Mouse (Mus musculus) layer of hippocampus, adult 2 months (tissue): ENCODE measurements around the gene Sparcl1. TPM values are rescaled to one million over a fixed set of nuclear protein-coding genes. Genes with fewer than 3 reads are reported as not detected.

Experiments used
- DNase-seq, 2 experiments: peaks; one replicate each; pipeline ENCODE4 v3.0.0; 2022; ENCODE audit warnings: low spot score in 2 of 2
- H3K27ac ChIP-seq: fragments of 200-600 bp; 2 replicates; pipeline ENCODE4 v1.8.1; 2022
- H3K4me3 ChIP-seq: fragments of 200-600 bp; 2 replicates; pipeline ENCODE4 v1.8.1; 2022; ENCODE audit warnings: mild to moderate bottlenecking
- CTCF ChIP-seq: fragments of 200-600 bp; conservative IDR thresholded peaks from 2 replicates; pipeline ENCODE4 v1.8.1; 2022; ENCODE audit warnings: antibody characterized with exemption, mild to moderate bottlenecking, moderate library complexity
- total RNA-seq, 2 experiments: library from RNA; stranded (reverse); gene quantifications; 2 replicates each; pipeline ENCODE4 v1.2.3; 2021

The Sparcl1 gene
- total RNA-seq, 2 experiments from 2014 or later, result 1,426 to 1,439 TPM

DNA sequence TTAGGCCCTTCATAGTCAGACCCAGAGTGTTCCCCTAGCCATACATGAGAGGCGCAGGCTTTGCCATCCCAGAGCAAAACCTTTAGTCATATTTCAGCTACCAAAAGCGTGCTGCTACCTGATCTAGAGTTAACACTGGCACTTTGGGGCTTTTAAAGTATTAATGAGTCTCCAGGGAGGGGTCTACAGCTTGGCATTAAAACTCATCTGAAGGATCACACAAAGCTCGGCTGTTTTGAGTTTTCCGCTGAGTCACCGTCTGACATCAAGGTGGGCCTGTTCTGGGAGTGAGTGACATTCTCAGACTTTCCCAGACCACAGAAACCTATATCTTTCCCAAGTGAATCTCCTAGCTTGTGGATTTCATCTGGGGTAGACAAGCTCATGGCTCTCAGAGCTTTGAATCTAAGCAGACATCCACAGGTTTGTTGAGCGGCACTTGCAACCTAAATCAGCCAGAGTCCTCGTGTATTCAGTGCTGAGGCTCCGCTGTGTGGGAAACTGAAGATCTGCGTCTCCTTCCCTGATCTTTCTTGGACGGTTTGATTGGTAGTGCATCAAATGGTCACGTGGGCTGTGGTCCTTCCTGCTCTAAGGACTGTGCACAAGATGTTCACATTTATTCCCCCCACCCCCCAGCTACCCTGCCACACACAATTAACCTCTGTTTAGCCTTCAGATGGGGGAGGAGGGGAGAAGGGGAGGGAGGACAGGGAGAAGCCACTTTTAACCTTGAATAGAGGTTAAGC lies 5.2 kb downstream of the Sparcl1 start:
- TF ChIP-seq CTCF, result no peak
- DNase-seq, result no peak
- H3K27ac ChIP-seq, result peak overlapping the region; percentile 97
- H3K4me3 ChIP-seq, result peak overlapping the region; percentile 77

DNA sequence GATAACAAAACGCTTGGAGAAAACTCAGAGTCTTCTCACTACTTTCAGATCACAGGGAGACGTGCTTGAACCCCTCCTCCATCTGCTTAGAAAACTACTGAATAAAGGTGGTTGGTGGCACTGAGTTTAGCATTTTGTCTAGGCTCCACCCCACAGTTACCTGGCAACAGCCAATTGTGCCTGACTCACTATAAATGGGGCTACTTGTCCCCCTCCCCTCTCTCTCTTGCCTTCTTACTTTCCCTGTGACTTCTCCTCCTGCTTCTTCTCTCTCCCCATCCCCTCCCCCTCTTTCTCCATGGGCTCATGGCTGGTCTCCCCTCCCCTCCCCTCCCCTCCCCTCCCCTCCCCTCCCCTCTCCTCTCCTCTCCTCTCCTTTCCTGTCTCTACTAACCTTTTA lies 9.4 kb downstream of the Sparcl1 start:
- DNase-seq, result no peak
- TF ChIP-seq CTCF, result no peak
- peak overlapping the region; percentile 82 for H3K27ac ChIP-seq
- H3K4me3 ChIP-seq, result no peak overlapping the region

DNA sequence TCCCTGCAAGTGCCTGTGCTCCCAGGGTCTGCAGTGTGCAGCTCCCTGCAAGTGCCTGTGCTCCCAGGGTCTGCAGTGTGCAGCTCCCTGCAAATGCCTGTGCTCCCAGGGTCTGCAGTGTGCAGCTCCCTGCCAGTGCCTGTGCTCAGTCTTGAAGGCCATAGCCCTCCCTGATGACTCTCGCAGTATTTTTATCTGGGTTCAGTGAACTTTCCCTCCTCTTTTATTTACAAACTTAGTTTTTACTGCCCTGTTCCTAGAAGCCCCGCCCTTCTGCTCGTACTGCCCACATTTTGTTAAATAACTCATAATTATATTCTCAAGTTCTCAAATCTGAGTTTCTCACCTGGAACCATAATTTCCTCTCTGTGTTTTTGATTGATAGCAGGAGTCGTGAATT lies 10.4 kb downstream of the Sparcl1 start:
- H3K27ac ChIP-seq, result peak overlapping the region; percentile 82
- TF ChIP-seq CTCF, result no peak
- DNase-seq, result no peak
- H3K4me3 ChIP-seq, result no peak overlapping the region

DNA sequence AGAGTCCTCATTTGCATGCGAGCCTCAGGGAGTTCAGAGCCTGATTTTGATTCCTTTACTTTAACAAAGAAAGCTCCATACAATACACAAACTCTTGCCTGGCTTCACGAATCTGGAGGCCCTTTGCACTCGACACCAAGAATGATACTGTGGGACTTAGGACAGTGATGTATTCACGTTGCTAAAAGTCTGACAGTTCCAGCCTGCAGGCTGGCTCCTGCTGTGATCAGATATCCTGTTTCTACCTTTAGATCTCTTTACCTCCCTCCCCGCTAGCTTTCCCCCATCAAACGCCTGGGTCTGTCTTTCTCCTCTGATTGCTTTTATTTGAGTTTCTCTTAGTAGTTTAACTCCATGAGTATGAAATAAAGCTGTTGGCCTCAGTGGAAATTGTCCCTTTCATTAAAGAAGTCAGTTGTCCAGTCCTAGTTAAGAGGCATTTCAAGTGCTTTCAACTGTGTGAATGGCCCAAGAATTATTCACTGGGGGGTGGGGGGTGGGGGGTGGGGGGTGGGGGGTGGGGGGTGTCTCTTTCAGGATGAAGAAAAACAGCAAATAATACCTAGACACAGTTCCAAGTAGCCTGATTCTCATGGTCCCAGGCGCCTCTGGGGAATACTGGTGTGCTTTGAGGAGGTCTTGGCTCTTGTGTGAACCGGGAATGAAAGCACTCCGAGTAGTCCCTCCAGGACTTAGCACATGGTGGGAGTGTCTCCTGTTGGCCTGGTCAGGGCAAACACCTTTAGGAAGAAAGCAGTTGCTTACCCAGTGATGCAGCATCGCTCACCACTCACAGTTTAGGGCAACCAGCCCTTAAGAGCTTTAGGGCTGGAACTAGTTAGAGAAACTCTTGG lies 11.6 kb downstream of the Sparcl1 start:
- DNase-seq, result no peak

DNA sequence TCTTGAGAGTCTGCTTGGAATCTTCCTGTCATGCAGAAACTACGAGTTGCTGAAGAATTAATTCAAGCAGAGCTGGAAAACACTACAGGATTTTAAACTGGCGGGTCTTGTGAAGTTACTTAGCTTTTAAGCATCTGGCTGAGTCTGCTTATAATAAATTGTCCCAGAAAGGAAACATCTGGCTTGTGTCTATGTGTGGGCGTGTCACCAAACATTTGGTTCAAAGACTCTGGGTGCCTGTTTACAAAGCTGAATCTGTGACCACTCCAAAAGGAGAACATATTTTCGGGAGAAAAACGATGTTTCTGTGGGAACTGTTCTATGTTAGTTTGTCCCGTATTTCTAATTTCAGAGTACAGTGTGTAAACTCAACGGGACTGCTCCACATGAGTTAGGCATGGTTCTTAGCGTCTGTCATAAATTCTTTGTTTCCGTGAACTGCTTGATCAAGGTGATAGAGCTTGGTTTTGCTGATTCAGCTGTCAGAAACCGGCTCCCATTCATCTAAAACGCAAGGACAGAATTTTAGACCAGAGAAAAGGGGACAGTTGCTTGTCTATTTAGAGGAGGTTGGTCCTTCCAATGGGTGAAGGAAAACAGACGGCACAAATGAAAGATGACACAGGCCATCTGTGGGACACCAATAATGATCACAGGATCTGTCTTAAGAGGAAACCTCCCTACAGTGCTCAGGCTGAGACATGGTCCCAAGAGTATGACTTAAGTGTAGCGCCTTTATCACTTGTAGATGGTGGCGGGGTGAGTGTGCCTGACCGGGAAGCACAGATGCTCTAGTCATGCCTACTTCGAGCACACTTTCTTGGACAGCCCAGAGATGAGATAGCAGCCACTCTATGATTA lies 17.2 kb downstream of the Sparcl1 start:
- Histone ChIP-seq H3K27ac (peak overlapping the region; percentile 74), H3K4me3 (no peak overlapping the region)
- no peak for DNase-seq
- TF ChIP-seq CTCF, result no peak

More for the DNA sequence above, 11.6 kb downstream of the Sparcl1 start:
- Histone ChIP-seq H3K4me3 (no peak overlapping the region), H3K27ac (peak overlapping the region; percentile 82)
- no peak for TF ChIP-seq CTCF

DNA sequence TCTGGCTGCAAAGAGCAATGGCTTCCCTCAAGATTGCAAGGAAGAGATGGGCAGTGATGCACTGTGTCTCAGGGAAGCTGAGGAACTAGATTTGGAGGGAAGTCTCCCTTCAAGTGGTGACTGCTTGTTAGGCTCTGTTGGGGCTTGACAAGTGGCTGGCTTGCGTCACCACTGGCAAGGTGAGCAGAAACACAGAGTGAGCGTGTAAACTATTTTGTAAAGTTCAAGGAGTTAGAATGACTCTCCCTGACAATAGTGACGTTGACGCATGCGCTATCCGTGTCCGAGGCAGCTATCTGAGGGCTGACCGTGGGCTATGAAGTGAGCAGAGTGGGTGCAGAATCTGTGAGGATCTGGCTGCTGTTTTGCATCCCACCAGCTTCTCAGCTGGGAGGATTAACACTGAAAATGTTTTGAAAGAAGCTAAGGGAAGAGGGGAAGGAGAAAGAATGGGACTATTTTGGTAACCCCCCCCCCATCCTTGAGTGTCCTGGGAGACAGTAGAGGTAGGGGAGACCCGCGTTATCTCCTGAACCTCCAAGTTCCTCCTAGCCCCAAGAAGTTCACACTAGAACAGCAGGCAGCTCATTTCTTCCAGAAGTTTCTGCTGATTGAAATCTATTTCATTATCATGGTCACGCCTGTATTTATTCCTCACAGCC lies 18.0 kb downstream of the Sparcl1 start:
- no peak overlapping the region for H3K4me3 ChIP-seq
- peak overlapping the region; percentile 74 for H3K27ac ChIP-seq
- no peak for DNase-seq
- TF ChIP-seq CTCF, result no peak

DNA sequence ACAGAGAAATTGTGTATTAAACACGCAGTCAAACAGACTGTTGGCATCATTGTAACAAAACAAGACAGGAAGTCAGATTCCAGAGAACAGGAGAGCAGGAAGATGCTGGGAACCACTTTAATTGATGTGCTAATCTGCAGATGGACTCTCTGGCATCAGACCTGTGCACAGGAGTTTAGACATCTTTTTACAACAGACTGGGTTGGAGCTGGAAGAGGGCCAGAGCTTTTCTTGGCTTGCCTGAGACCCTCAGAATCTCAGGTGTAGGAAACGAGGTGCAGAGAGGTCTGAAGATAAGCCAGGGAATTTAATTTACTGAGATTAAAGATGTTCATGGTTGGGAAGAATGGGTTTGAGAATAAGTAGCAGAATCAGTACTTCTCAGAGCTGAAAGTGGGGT lies 23.8 kb downstream of the Sparcl1 start:
- Histone ChIP-seq H3K27ac (no peak overlapping the region), H3K4me3 (no peak overlapping the region)
- no peak for DNase-seq
- TF ChIP-seq CTCF, result no peak

DNA sequence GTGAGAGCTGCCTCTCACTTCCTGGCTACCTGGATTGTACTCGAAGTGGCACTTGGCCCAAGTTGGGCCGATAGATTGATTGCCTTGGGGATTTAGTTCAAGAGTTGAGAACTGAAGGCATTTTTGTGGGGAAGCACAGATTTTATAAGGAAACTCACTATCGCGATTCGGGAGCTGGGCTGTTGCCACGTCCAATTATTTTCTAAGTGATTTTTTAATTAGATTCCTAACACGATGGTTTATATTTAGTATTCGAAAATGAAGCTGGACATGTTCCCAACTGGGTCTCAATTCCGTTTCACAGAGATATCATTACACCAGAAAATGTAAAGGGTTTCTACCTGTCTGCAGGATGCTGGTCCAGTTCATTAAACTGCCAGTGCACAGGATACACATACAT lies 28.2 kb downstream of the Sparcl1 start:
- no peak for TF ChIP-seq CTCF
- DNase-seq, result no peak
- H3K27ac ChIP-seq, result peak overlapping the region; percentile 49; the same call in 1 of the 2 replicates
- no peak overlapping the region for H3K4me3 ChIP-seq

DNA sequence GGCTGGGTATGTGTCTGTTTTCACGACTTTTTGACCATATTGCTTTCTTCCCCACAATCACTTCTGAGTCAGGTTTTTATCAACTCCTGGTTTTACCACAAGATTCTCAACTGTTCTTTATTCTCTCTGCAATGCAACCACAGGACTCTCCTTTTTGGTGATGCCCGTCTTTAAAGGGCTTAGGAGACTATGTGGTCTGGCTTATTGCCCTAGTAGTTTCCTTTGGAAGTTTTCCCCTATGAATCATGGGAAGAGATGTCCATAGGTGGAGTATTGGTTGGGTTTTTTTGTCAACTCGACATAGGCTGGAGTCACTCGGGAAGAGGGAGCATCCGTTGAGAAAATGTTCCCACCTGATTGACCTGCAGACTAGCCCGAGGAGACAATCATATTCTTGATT lies 32.8 kb downstream of the Sparcl1 start:
- Histone ChIP-seq H3K4me3 (no peak overlapping the region), H3K27ac (no peak overlapping the region)
- TF ChIP-seq CTCF, result no peak
- no peak for DNase-seq

DNA sequence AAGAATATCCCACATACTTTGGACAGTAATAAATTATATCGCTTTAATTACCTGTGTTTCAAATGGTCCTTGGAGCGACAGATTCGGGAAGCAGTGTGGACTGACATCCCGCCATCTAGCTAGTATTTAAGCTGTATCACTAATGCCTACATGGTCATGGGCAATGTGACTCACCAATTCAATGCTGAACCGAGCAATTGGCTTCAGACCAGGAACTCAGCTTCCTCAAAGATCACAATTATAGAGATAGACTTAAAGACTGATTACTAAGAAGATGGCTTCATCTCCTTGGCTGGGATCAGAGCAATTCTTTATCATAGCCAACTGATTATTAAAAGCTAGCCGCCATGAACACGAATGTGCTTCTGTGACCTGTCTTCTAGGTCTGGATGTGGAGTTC lies 36.0 kb downstream of the Sparcl1 start, which contains the start of gene Gm17660:
Gm17660 (minus strand) TSS at position 101 of the 400 bp plus-strand sequence.
- Histone ChIP-seq H3K27ac (peak within 1 kb of the TSS; percentile 37; the same call in 1 of the 2 replicates), H3K4me3 (no peak within 1 kb of the TSS)
- DNase-seq, result peak in 1 of 2 experiments; percentile 8
- no peak for TF ChIP-seq CTCF

DNA sequence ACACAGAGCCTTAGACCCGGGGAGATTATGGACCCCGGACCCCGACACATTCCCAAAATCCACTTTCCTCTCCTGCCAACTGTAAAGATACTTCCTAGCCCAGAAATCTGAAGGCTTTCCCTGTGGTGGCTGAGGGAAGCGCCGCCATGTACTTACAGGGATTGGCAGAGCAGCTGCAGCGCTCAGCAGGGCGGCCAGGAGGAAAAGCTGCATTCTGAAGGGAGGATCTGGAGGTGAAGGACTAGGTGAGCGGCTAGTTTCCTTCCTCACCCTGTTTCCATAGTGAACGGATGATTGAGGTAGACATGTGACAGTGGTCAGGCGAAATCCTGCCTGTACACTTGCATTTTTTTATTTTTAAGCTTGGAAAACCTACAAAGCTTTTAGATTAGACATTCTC lies 37.2 kb downstream of the Sparcl1 start:
- Histone ChIP-seq H3K4me3 (no peak overlapping the region), H3K27ac (peak overlapping the region; percentile 37; the same call in 1 of the 2 replicates)
- peak in 1 of 2 experiments; percentile 14 for DNase-seq
- peak; percentile 42 for TF ChIP-seq CTCF

DNA sequence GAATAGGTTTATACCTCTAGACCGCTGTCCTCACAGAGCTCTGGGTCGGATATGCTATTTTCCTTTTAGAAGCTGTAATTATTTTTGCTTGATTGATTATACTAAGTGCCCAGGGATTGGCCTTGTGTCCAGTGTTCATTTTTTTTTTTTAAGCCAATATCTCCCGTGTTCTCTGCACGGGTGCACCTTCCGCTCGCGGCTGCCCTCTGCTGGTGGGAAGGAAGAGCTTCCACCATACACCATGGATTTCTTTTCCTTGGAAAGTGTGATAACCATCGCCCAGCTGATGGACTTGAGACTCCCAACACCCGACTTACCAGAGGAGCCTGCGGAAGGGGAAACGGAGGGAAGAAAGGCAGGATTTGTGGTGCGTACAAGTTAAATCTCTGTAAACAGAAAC lies 39.1 kb downstream of the Sparcl1 start:
- Histone ChIP-seq H3K4me3 (no peak overlapping the region), H3K27ac (no peak overlapping the region)
- TF ChIP-seq CTCF, result peak; percentile 93
- peak in 1 of 2 experiments; percentile 82 for DNase-seq
